Mouse (Mus musculus) hindbrain, embryonic 11.5 days (tissue): ENCODE results near the gene P2ry12. TPM values are rescaled to one million over a fixed set of nuclear protein-coding genes. Genes with fewer than 3 reads are reported as not detected.
A peak's percentile ranks its signal among the peaks of the same experiment; 100 is the strongest.

ENCODE experiments used
- ATAC-seq: fragments of 200-750 bp; cut with Nextera tagmentation; 2 replicates; pipeline ENCODE4 v1.8.0; 2017; ENCODE audit warnings: mild to moderate bottlenecking, moderate TSS enrichment, moderate library complexity; ENCODE audit not compliant: low FRiP score
- DNase-seq: peaks from one replicate; pipeline ENCODE4 v3.0.0-alpha.2; 2015; ENCODE audit warnings: low spot score
- H3K27ac ChIP-seq: fragments of 300-500 bp; sonication (generic); 2 replicates; pipeline ENCODE4 v1.5.1; 2014; ENCODE audit warnings: mild to moderate bottlenecking, low read depth, low read length
- H3K27me3 ChIP-seq: fragments of 300-500 bp; sonication (generic); 2 replicates; pipeline ENCODE4 v1.6.1; 2014; ENCODE audit warnings: mild to moderate bottlenecking, low read length, moderate library complexity, mixed read lengths; ENCODE audit not compliant: control insufficient read depth, insufficient read depth
- H3K36me3 ChIP-seq: fragments of 300-500 bp; sonication (generic); 2 replicates; pipeline ENCODE4 v1.6.1; 2014; ENCODE audit warnings: mild to moderate bottlenecking, low read length, moderate library complexity, mixed read lengths; ENCODE audit not compliant: control insufficient read depth, insufficient read depth
- H3K4me1 ChIP-seq: fragments of 300-500 bp; sonication (generic); replicated peaks from 2 replicates; pipeline ENCODE4 v1.6.1; 2014; ENCODE audit warnings: low read length, mixed read lengths; ENCODE audit not compliant: control insufficient read depth, insufficient read depth
- H3K4me2 ChIP-seq: fragments of 300-500 bp; sonication (generic); replicated peaks from 2 replicates; pipeline ENCODE4 v1.6.1; 2014; ENCODE audit warnings: mild to moderate bottlenecking, low read depth, low read length
- H3K4me3 ChIP-seq: fragments of 300-500 bp; sonication (generic); 2 replicates; pipeline ENCODE4 v1.5.1; 2014; ENCODE audit warnings: low read depth, low read length
- H3K9ac ChIP-seq: fragments of 300-500 bp; sonication (generic); 2 replicates; pipeline ENCODE4 v1.6.1; 2014; ENCODE audit warnings: low read depth, low read length
- H3K9me3 ChIP-seq: fragments of 300-500 bp; sonication (generic); 2 replicates; pipeline ENCODE4 v1.6.1; 2016; ENCODE audit warnings: low read length; ENCODE audit not compliant: control insufficient read depth
- WGBS: fragments of 180-500 bp; shearing (Covaris S2); extraction: QIAGEN DNeasy Blood & Tissue Kit; methylation state at CpG from one replicate; pipeline ENCODE4 v1.1.7; 2014; 5-methylcytosine and 5-hydroxymethylcytosine counted together
- polyA plus RNA-seq: library from polyadenylated mRNA; unstranded; fragments of >200 nt; fragmentation: Nextera tagmentation; extraction: Ambion mirVana; gene quantifications from 2 replicates; pipeline ENCODE4 v1.2.1, GENCODE M21; 2014

Gene P2ry12
- polyA plus RNA-seq, 1 experiment from 2014 or later, result 4.3 TPM

GRCm38 (mm10) chr3:59278620-59279019, 15.9 kb upstream of the P2ry12 start:
- H3K27me3 ChIP-seq, result no peaks in the 10 kb centered on the region
- H3K9ac ChIP-seq, result no peak overlapping the region
- H3K4me3 ChIP-seq, result no peak overlapping the region
- no peak overlapping the region for H3K4me2 ChIP-seq
- no peaks in the 10 kb centered on the region for H3K9me3 ChIP-seq
- no peaks in the 10 kb centered on the region for H3K4me1 ChIP-seq
- no peak overlapping the region for H3K27ac ChIP-seq
- no peaks in the 10 kb centered on the region for H3K36me3 ChIP-seq
- no peak for DNase-seq
- no peak for ATAC-seq

GRCm38 (mm10) chr3:59278254-59278533, 15.5 kb upstream of the P2ry12 start:
- no peaks in the 10 kb centered on the region for H3K36me3 ChIP-seq
- no peak overlapping the region for H3K9ac ChIP-seq
- ATAC-seq, result no peak
- no peaks in the 10 kb centered on the region for H3K9me3 ChIP-seq
- H3K4me3 ChIP-seq, result no peak overlapping the region
- H3K27ac ChIP-seq, result peak overlapping the region; percentile 6; the same call in 1 of the 2 replicates
- no peak for DNase-seq
- WGBS, result 85% methylated on average over 3 of the region's 3 CpGs
- no peaks in the 10 kb centered on the region for H3K4me1 ChIP-seq
- no peak overlapping the region for H3K4me2 ChIP-seq
- H3K27me3 ChIP-seq, result no peaks in the 10 kb centered on the region

- no peaks in the 10 kb centered on the region for H3K4me1 ChIP-seq
- ATAC-seq (peak; percentile 76; the same call in 1 of the 2 replicates), DNase-seq (peak; percentile 45)
- no peaks in the 10 kb centered on the region for H3K36me3 ChIP-seq
- no peak overlapping the region for H3K4me3 ChIP-seq
- no peaks in the 10 kb centered on the region for H3K9me3 ChIP-seq
- no peaks in the 10 kb centered on the region for H3K27me3 ChIP-seq
- WGBS, result 17% methylated on average over 3 of the region's 3 CpGs
- H3K9ac ChIP-seq, result no peak overlapping the region
- H3K27ac ChIP-seq, result peak overlapping the region; percentile 6; the same call in 1 of the 2 replicates
- no peak overlapping the region for H3K4me2 ChIP-seq
These were observed 15.0 kb upstream of the P2ry12 start for GRCm38 (mm10) chr3:59277502-59278253.

- 93% methylated on average over 6 of the region's 6 CpGs for WGBS
These were observed 8.1 kb upstream of the P2ry12 start for GRCm38 (mm10) chr3:59270811-59271210.

GRCm38 (mm10) chr3:59263988-59264387, 1.3 kb upstream of the P2ry12 start:
- H3K27me3 ChIP-seq, result no peaks in the 10 kb centered on the region
- DNase-seq (no peak), ATAC-seq (no peak)
- no peaks in the 10 kb centered on the region for H3K36me3 ChIP-seq
- H3K9ac ChIP-seq, result no peak overlapping the region
- no peaks in the 10 kb centered on the region for H3K4me1 ChIP-seq
- no peak overlapping the region for H3K4me3 ChIP-seq
- no peaks in the 10 kb centered on the region for H3K9me3 ChIP-seq
- H3K4me2 ChIP-seq, result no peak overlapping the region
- 81% methylated on average over 3 of the region's 3 CpGs for WGBS
- no peak overlapping the region for H3K27ac ChIP-seq

More at GRCm38 (mm10) chr3:59270811-59271210, 8.1 kb upstream of the P2ry12 start:
- H3K4me1 ChIP-seq, result no peaks in the 10 kb centered on the region
- ATAC-seq (no peak), DNase-seq (no peak)
- no peak overlapping the region for H3K27ac ChIP-seq
- no peaks in the 10 kb centered on the region for H3K36me3 ChIP-seq
- H3K4me2 ChIP-seq, result no peak overlapping the region
- no peaks in the 10 kb centered on the region for H3K9me3 ChIP-seq
- no peak overlapping the region for H3K9ac ChIP-seq
- H3K4me3 ChIP-seq, result no peak overlapping the region
- H3K27me3 ChIP-seq, result no peaks in the 10 kb centered on the region

- no peak overlapping the region for H3K4me2 ChIP-seq
- no peaks in the 10 kb centered on the region for H3K27me3 ChIP-seq
- no peak for ATAC-seq
- no peak overlapping the region for H3K27ac ChIP-seq
- no peaks in the 10 kb centered on the region for H3K9me3 ChIP-seq
- no peaks in the 10 kb centered on the region for H3K4me1 ChIP-seq
- H3K36me3 ChIP-seq, result no peaks in the 10 kb centered on the region
- DNase-seq, result no peak
- H3K9ac ChIP-seq, result no peak overlapping the region
- WGBS, result 93% methylated on average over 2 of the region's 2 CpGs
- no peak overlapping the region for H3K4me3 ChIP-seq
These were observed 746 bp upstream of the P2ry12 start for GRCm38 (mm10) chr3:59263417-59263816.

GRCm38 (mm10) chr3:59261709-59262472, 780 bp downstream of the P2ry12 start:
- H3K4me2 ChIP-seq, result no peak overlapping the region
- WGBS, result 34% methylated on average over 9 of the region's 9 CpGs
- no peak overlapping the region for H3K9ac ChIP-seq
- no peaks in the 10 kb centered on the region for H3K27me3 ChIP-seq
- H3K36me3 ChIP-seq, result no peaks in the 10 kb centered on the region
- DNase-seq (peak; percentile 28), ATAC-seq (peak; percentile 74)
- H3K27ac ChIP-seq, result no peak overlapping the region
- no peaks in the 10 kb centered on the region for H3K9me3 ChIP-seq
- no peak overlapping the region for H3K4me3 ChIP-seq
- no peaks in the 10 kb centered on the region for H3K4me1 ChIP-seq

GRCm38 (mm10) chr3:59260745-59261144, 1.9 kb downstream of the P2ry12 start:
- WGBS, result 62% methylated on average over 5 of the region's 5 CpGs
- no peak overlapping the region for H3K9ac ChIP-seq
- no peak overlapping the region for H3K4me2 ChIP-seq
- ATAC-seq, result no peak
- no peaks in the 10 kb centered on the region for H3K27me3 ChIP-seq
- H3K27ac ChIP-seq, result no peak overlapping the region
- DNase-seq, result no peak
- no peaks in the 10 kb centered on the region for H3K9me3 ChIP-seq
- no peaks in the 10 kb centered on the region for H3K4me1 ChIP-seq
- H3K4me3 ChIP-seq, result no peak overlapping the region
- H3K36me3 ChIP-seq, result no peaks in the 10 kb centered on the region
